Mouse (Mus musculus) retina, postnatal 7 days (tissue): ENCODE results near the gene Pafah2.

Experiments used
- DNase-seq: peaks from one replicate; pipeline ENCODE4 v3.0.0-alpha.2; 2012; ENCODE audit warnings: low read depth, low spot score

Pafah2 gene

DNA sequence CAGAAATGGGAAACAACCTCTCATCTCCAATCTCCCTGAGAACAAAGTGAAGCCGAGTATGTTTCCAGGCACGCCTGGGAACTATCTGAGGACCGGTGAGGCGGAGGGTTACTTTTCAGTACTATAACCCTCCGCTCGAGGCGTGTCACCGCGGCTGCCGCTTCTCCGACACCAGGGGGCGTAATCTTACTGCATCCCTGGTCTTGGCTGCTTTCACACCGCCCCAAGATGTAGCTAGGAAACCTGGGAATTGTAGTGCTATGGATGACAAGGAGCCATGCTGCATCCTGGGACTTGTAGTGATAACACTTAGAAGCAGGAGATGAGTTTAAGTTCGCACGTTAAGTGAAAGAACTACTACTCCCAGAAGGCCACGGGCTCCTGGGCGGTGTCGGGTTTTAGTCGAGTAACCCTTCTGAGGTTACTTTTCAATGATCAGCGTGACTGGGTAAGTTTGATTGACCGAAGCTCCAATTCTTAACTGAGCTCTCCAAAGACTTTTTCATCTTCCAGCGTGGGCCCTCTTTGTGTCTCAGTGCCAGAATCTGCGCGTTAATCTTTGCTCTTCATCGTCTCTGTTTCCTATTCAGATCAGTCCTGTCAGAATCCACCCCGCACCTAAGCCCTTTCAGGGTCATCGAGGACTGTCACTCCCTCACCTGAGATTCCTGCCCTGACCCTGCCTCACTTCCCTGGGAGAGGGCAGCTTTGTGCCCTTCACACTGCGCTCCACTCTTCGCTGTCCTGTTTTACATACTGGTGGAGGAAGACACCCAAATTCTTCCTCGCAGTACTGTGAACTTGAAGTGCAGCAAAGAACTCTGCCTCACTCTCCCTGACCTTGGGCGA lies at the start of gene Pafah2:
Gene Pafah2, plus strand, starts transcription at position 344 of the 849 bp plus-strand sequence.
- peak; percentile 96 for DNase-seq

DNA sequence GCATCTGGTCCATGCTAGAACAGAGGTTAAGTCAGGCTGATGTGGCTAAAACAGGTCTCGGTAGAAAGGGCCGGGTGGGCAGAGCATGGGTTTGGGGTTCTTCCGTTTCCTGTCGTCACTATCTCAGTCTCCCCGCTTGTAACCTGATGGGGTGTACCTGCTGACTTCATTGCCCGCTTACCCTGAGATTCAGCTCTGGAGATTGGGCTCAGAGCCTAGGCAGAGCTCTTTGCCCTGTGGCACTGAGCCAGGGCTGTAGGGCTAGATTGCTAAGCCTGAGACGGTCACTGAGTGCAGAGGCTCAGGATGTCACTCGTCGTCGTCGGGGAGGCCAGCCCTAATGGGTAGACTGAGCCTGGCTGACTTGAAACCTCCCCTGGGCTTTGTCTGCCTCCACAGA lies 48.0 kb upstream of the Pafah2 start:
- DNase-seq = no peak

DNA sequence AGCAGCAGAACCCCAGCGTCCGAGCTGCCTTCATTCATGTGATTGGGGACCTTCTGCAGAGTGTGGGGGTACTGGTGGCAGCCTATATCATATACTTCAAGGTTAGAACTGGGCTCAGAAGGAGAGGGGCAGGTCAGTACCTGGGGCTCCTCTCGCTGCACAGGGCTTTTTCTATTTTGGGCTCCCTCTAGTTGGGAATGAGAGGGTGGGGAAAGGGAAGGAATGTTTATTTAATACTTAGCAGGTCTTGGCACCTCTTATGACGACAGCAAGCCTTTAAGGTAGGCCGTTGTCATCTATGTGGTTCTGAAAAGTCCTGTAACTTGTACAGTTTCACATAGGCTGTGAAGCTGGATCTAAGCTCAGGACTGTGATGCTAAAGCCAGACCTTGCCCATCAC lies 47.6 kb upstream of the Pafah2 start:
- no peak for DNase-seq

DNA sequence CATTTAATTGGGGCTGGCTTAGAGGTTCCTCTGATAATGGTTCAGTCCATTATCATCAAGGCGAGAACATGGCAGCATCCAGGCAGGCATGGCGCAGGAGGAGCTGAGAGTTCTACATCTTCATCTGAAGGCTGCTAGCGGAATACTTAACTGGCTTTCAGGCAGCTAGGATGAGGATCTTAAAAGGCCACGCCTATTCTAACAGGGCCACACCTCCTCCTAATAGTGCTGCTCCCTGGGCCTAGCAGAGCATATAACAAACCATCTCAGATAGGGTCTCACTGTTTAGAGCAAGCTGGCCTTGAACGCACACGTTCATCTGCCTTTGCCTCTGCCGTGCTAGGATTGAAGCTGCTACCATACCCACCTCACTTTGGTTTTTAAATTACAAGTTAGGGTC lies 46.3 kb upstream of the Pafah2 start:
- DNase-seq = no peak

DNA sequence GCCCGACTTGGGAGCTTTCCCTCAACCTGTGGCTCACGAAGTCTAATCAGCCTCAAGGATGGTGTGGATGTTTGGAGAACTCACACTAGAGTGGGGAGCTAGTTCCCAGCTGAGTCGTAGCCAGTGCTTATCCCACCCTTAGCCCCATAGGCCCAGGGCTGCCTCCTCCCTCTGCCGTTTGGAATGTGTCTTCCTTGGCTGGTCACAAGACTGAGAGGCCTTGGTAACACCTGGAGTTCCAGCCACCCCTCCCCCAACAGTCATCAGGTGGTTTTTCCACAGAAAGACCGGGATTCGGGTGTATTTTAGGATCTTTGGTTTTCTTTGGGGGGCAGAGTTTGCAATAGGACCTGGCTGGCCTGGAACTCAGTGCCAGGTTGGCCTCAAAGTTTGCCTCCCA lies 45.5 kb upstream of the Pafah2 start:
- DNase-seq = no peak

DNA sequence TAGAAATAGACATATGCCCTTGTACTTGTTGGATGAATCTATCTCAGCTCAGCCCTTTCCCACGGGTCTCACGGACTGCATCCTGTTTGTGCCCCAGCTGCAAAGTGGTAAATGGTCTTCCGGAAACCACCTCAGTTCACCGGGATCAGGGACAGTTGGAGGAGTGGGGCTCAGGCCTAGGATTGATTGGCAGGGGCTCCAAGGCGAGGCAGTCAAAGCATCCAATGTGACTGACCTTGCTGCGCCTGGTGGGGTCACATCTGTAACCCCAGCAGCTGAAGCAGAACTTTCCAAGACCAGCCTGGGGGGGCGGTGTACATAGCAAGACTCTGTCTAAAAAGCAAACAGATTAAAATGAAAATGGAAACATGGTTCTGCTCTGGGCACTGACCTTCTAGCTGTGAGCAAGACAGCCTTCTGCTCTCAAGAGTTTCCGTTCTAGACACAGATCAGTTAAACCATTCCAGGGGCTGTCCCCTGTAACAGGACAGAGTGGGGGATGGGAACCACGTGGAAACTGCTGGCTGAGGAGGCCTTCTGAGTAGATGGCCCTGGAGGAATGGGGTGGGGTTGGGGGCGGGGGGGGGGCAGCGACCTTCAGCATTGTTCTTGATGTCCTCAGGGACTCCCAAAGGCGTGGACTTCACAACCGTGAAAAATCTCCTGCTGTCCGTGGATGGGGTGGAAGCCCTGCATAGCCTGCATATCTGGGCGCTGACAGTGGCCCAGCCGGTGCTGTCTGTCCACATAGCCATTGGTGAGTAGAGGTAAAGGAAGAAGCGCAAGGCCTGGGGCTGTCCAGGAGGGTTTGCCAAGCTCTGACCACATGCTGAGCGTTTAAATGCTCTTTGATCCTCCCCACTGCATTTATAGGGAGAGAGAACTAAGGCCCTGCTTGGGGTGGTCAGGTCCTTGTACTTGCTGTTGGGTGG lies 44.5 kb upstream of the Pafah2 start:
- DNase-seq = no peak

DNA sequence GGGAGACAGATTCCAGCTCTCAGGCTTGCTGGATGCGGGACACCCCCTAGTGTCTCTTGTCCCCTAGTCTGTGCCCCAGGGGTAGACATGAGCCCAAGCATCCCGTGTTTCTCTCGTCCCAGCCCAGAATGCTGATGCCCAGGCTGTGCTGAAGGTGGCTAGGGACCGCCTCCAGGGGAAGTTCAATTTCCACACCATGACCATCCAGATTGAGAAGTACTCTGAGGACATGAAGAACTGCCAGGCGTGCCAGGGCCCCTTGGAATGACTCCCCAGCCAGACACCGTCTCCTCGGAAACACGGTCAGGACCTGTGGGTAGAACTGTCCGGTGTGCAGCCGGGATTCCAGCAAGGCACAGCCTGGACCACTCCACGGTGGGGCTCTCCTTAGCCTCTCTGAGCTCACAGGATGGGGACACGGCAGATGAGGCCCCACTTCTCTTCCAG lies 43.8 kb upstream of the Pafah2 start:
- DNase-seq = no peak

DNA sequence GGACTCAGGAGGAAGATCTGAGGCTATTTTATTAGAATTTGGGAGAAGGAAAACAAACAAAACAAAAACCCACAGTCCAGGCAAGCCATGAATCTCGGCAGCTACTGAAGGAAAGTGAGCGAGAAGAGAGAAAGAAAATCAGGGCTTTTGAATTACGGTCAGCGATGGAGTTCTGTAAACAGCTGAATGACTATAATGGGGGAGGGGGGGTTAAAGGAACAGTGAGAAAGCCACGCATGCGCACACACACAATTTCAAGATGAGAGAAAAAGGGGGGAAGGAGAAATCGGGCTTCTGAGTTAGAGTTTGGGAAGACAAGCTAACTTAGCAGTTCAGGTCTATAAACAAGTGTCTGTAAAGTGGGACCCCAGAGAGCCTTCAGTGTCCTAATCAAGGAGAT lies 43.2 kb upstream of the Pafah2 start:
- DNase-seq = no peak

DNA sequence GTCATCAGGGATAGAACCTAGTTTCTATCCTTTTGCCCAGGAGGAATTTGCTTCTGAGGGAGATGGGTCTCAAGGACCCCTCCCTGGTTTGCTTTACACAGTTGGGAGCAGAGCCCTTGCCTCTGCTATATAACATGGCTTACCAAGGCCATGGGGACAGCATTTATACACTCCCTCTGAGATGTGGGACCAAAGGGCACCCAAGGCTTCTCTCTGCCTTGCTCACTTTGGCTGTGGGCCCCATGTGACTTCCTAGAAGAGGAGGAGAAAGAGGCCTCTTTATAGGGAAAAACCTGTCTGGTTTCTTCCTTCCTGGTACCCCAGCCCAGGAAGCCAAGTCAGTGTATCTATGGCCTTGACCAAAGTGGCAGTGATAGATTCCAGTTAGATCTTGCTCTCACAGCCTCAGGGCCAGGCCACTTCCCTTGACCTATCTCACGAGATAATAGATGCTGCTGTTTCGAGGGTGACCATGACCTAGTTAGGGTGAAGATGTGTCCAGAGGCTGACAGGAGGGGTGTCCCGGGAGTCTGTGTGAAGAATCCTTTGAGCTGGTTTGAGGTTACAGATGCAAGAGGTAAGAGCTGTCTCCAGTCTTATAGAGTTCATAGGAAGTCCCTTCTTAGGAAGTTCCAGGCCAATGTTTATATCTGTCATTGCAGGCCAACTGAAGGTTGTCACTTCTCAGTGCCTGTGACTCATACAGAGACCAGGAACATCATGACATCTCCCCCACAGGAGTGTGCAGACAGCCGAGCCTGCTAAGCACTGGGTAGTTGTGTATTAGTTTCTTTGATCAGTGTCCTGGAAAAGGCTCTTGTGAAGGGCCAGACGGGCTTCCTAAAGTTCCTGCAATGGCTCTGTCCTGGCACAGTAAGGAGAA lies 42.4 kb upstream of the Pafah2 start:
- DNase-seq = no peak

DNA sequence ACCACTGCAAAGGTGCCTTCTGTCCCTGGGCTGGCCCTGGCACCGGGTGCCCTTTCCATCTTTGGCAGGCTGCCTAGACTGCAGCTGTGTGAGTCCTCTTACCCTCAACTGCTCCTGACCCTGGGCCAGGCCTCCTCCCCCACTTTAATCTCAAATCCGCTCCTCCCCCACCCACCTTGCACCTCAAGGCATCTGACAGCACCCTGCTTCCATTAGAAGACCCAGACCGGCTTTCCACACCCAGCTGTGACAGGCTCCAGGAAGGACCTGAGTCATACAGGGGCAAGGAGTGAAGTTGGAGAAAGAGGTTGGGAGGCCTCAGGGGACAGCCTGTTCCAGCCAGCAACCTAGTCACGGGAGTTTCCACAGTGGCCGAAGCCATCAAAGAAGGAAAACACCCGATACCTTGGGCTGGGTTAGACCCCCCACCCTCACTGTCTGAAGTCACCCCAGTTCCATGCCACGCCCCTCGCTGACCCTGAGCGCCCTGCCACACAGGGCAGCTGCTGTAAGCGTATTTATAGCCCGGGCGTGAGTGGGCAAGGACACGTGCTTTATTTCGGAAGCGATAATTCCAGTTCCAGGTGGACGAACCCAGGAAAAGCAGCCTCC lies 40.2 kb upstream of the Pafah2 start:
- DNase-seq = no peak

DNA sequence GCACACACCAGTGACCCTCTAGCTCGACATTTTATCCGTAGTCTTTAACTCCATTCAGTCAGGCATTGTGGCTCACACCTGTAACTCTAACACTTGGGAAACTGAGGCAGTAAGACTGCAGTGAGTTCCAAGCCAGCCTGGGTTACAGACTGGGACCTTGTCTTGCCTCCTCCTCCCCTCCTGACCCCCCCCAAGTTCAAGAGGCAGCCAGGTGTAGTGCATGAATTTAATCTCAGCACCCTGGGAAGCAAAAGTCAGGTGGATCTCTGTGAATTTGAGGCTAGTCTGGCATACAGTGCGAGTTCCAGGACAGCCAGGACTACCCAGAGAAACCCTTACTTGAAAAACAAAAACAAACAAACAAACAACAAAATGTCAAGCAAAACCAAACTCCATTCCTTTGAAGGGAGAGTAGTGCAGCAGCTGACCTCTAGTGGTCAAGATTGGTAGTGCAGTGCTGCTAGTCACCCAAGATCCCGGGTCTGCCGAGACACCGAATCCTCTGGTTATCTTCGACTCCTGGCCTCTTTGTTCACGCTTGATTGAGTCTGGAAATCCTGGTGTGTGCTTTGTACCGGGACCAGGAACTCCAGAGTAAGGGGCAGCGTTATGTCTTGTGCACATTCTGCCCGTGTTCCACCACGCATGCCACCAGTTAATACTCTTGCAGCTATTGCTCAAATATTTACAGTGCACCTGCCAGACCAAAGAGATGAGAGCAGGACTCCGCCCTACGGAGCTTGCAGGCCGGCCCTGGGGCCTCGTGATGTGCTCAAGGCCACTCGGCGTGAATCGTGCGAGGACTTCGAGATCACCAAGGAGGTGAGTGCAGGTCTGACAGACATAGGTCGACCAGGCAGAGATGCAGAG lies 39.3 kb upstream of the Pafah2 start:
- peak; percentile 60 for DNase-seq

DNA sequence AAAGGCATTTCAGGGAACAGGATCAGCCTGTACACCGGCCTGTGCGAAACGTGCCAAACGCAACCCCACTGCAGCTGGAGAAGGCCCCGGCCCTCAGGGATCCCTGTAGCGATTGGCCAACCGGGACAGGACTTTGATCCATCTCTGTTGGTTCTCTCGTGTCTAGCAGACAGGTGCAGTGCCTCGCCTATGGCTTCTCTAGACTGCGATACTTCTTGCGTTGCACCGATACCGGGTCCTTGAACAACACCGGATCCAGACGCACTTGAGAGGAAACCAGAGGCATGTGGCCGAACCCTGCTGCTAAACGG lies 38.7 kb upstream of the Pafah2 start:
- DNase-seq = no peak

DNA sequence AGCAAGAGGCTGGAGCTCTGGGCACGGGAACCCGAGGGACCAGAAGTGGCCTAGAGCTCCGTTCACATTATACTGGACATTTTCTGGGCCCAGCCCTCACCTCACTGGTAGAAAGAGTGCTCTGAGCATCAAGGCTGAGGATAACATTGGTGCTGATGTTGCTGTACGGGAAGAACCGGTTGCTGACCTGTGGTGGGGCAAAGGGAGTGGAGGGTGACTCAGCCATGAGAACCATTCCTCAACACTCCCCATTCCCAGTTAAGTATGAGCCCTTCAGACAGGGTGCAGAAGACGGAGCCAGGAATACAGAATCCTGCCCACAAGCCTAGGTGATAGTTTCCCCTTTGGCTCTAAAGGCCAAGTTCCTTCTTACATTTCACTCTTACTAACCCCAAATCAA lies 36.5 kb upstream of the Pafah2 start:
- no peak for DNase-seq

DNA sequence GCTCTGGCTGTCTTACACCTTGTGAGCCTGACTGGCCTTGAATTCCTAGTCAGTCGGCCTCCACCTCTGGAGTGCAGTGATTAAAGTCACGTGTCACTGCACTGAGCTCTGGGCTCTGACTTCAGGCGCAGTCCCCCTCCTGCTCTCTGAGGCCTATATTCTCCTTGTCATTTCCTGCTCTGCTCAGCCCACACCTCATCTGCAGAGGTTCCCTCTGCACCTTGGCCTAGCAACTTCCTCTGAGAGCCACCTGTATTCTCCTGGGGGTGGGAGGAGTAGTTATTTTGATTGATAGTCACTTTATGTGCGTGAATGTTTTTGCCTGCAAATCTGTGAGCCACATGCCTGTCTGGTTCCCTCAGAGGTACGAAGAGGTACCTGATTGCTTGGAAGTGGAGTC lies 34.9 kb upstream of the Pafah2 start:
- DNase-seq = no peak

DNA sequence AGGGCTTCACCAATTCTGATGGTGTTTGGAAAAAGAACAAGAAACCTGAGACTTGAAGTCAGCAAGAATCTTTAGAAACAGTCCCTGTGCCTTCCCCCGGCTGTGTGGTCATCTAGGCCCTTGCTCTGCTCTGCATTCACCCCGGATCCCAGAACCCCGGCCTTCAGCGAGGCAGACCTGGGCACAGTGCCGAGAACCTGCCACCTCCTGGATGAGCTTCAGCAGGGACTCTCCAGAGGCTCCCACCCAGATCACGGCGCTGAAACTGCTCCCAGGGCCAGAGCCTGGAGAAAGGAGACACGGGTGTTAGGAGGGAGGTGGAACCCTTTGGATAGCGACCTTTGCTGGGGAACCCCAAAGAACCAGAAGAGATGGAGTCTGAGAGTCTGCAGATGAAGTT lies 34.0 kb upstream of the Pafah2 start:
- no peak for DNase-seq

DNA sequence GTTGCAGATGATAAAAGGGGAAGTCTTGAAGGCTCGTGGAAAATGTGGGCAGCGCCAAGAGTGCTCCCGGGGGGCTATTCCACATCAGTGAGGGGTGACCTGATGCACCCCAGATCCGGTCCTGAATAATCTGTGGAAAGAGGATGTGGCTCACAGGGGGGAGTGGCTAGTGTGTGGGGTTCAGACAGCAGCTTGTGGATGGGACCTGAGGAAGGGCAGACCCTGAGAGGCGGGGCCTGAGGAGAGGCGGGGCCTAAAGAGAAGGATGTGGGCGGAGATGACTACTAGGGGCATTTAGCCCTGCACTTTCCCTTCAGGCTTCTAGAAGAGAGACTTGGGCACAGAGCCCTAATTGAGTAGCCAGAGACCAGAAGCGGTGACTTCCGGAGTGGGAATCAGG lies 33.5 kb upstream of the Pafah2 start:
- no peak for DNase-seq

DNA sequence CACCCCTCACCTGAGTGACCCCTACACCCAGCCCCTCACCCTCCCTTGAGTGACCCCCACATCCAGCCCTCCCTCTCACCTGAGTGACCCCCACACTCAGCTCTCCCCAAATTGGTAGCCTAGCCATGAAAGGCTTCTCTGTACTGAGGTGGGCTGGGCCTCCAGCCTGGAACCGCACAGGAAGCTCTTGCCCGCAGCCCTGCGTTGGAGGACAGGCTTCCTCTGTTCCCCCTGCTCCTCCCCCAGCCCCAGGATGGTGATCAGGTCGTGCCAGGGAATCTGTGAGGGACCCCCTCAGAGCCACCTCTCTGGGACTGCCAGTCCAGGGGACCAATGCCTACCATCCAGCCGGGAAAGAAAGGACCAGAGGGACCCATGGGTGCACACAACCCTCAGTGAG lies 30.8 kb upstream of the Pafah2 start:
- DNase-seq = no peak

DNA sequence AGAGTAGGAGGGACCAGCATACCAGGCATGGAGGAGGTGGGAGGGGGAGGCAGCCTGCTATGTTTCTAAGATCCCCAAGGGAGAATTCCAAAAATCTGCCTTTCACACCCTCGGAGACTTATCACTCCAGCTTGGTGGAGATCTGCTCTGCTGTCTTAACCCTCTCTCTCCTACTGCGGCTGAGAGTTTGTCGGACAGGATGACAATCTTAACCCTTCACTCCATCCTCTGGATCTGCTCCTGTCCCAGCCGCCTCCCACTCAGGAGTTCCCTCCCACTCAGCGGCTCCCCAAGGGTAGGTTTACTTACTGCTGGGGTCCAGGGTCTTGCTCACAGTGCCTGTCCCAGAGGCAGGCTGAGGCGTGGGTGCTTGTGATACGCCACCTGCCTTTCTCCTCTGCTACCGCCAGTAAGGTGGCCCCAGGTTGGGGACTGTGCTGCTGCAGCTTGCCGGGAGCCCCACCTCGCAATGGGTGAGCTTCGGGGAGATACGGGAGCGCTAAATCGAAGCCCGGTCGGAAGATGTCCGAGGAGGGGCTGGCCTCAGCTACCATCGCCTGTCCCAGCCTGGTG lies 25.4 kb upstream of the Pafah2 start:
- no peak for DNase-seq

DNA sequence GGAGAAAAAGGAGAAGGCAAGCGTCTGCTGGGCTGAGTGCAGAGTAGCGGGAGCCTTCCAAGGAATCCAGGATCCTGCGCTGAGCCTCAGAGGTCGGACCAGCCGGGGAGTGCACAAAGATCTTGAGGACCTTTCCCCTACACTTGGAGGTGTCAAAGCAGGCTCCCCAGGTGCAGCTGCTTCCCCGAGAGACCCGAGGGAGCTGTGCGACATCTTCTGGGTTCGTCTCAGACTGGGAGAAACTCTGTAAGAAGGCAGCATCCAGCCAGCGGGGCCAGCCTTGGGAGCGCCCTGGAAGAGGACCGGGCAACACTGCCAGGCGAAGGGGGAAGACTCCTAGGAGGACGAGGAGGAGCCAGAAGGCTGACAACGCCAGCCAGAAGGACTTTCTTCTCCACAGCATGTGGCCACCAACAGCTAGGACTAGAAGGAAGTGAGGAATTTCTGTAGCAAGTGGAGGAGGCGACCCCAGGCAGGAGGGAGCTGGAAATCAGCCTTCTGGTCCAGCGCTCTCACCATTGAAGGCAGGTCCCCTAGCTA lies 24.7 kb upstream of the Pafah2 start:
- DNase-seq = no peak

DNA sequence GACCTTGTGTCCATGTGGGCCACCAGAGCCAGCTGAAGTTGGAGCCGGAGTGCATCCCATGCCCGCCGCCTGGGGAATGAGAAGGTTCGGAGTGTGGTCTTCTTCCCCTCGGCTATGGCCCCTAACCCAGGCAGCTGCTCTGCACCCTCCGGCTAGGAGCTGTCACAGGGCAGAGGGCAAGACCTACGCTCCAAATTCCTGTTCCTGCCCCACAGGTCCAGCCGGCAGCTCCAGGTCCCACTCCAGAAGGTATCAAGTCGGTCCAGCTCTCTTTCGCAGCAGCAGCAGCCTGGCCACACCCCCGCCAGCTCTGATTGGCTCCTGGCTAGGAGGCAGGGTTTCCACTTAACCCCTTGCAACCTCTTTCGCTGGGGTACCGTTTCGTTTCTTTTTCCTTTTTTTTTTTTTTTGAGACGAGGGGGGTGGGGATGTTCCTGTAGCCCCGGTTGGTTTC lies 23.8 kb upstream of the Pafah2 start:
- no peak for DNase-seq
